Mouse (Mus musculus): ENCODE measurements at regions not wholly inside any gene's neighbourhood (a gene's known extent, or its start where the extent isn't known, plus 50 kb on each side); places are given as distances from the start of the nearest gene placed in this dataset.

DNA sequence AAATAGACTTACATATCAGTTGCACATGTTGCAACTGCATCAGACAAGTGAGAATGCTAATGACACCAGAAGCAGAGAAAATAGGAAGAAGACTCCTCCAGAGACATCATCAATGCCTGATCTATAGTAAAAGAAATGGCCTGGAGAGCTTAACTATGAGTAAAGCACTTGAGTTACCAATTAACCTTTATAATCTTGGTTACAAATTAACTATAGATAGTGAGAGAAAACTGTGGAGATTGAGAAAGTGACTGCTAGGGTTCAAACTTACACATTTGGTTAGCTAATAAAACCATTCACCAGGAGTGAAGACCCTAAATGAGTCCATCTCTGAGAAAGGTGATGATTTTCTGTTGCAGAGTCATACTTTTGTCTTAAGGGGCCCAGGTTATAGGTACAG lies 307.4 kb downstream of the Phex start:
- DNase-seq = no peak

DNA sequence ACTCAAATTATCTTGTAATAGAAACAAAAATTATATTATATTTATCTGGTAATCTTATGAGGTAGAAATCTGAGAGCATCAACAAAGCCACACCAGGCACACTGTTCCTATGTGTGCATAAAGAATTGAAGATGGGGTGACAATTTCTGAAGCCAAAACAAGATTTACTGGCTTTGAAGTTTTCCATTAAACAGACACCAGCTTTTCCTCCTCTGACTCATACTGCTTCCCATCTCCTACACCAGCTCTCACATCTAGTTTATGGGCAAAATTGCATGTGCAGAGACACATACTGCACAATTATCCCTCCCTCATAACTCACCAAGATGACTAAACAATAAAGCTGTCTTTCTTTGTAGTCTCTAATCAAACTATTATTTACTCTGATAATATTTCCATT lies 335.1 kb downstream of the Phex start:
- DNase-seq = no peak

DNA sequence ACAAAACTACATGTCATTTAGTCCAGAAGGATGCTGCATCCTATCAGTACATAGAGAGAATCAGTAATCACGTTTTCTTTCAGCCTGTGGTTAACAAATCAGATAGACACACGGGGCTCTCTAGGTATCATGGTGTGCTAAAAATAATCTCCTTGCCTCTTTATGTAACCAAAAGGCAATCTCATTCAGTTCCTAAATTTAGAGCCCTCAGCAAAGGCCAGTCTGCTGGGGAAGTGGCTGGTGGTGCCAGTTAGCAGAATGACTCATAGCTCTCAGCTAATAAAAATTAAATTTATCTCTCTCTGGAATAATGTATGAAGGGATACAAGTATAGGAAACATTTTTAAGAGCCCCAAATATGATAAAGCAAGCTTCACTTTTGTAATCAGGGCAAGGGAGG lies 335.5 kb downstream of the Phex start:
- DNase-seq = no peak

DNA sequence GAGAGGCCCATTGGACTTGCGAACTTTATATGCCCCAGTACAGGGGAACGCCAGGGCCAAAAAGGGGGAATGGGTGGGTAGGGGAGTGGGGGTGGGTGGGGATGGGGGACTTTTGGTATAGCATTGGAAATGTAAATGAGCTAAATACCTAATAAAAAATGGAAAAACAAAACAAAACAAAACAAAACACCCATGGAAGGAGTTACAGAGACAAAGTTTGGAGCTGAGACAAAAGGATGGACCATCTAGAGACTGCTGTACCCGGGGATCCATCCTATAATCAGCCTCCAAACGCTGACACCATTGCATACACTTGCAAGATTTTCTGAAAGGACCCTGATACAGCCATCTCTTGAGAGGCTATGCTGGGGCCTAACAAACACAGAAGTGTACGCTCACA lies 337.1 kb downstream of the Phex start:
- peak; percentile 26 to 63 for DNase-seq

DNA sequence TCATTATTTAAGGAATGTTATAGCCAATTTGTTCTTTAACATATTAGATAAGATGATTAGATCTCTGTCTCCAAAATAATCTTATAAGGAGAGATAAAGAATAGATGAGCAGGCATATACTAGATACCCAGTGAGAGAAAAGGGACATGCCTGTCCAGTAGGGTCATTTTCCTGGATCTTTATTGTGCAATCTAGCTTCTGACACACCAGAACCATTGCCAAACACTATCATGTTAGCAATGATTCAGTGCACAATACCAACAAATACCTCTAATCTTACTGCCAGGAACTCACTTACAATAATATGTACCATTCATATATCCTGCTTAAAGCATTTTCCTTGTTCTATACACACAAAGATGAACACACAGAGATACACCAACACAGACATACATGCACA lies 338.9 kb downstream of the Phex start:
- DNase-seq = no peak

DNA sequence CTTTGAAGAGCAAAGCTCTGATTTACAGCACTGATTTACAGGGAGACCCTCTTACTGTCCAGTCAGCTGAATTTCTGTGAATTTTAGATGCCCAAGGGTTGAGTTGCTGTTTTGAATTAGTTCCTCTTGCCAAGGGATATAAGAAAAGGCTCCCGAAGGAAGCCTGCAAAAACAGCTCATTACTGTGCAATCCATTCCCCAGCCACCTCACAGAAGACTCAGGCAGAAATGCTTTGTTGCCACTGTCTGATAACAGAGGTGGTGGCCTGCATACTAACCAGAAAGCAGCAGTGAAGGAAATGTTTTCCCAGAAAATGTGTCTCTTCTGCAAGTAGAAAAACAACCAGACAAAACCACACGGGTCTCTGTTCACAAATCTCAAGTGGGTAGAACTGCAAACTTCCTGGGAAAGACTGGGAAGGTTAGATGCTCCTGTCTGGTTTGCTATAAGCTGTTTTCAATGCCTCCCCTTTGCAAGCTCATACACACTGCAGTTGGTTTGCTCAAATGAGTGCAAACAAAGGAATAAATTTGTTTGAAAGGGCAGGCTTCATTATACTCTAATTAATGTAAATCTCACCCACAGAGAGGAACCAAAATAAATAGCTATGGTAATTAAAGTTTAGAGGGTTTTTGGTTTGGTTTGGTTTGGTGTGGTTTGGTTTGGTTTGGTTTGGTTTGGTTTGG lies 363.3 kb downstream of the Phex start:
- no peak for DNase-seq

DNA sequence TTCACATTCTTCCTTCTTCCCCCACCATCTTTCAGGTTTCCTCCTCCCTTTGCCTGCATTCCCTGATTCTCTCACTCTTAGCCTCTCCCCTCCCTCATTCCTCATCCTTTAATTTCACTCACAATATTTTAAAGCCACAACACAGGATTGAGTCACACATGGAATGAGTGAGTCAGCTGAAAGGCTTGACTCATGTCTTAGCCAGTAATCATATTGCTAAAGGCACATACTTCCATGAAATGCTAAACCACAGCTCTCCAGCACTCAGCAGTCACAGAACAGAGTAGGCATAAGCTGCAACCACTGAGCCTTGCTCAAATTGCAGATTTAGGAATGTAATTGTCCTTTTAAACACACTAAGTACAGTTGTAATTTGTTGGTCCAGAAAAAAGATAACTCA lies 386.2 kb downstream of the Phex start:
- DNase-seq = no peak

DNA sequence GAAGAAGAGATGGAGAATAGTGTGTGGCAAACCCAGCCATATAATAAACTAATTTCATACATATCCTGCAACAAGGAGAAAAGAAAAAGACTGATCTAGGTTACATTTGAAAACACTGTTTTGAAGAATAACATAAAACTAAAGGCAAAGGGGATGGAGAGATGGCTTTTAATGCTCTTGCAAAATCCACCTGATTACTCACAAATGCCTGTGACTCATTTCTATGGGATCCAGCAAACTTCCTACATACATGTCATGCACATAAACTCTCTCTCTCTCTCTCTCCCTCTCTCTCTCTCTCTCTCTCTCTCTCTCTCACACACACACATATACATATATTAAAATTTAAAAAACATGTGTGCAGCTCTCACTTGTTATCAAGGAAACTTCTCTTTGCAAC lies 390.8 kb downstream of the Phex start:
- DNase-seq = no peak

DNA sequence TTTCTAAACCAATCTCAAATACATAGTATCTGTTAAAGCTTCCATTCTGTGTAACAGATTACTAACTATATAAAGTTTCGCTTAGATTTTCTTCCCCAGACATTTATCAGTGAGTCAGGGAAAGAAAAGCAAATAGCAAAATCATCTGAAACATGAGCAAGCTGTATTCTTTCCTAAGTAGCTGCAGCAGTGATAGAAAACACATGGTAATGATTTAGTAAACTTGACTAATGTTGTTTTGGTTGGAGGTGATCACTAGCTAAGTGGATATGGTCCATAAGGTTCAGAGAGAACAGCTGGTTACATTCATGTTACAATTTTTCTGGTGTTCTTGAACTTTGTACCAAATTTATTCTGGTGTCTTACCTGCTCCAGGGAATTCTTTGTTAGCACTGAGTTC lies 393.3 kb downstream of the Phex start:
- DNase-seq = no peak

DNA sequence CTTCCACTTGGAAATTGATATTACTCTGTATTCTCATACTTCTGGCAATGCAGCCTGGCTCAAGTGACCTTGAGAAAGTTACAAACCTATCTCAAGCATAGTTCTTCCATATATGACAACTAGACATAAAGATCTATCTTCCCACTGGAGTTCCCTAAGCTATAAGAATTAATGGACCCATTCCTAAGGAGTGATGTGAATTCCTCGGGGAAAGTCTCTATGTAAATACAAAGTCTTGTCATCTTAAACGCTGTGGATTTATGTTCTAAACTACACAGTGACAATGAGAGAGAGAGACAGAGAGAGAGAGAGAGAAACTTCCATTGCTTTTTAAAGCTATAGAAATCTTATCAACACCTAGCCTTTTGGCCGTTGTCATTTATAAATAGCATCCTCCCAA lies 394.8 kb downstream of the Phex start:
- no peak for DNase-seq

DNA sequence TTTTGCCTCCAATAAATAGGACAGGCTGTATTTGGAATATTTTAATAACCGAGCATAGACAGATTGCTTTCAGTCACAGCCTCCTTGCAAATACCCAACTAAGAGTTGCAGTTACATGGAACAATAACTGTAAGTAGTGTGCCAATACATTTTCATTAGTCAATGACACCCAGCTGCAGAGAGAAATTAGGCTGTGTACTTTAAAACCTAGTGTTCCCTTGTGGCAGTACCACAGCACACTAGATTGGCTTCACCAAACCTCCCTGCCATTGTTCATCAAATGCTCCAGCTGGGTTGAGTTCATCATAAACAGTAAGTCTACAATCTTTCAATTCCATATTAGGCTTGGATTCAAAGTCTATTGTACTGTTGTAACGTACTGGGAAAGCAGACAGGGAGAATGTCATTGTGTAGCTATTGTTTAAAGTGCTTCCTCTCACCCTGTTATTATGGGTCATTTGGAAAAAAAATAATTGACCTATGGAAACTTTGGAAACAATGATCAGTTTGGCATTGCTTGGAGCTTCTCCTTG lies 425.1 kb downstream of the Phex start:
- DNase-seq = no peak

DNA sequence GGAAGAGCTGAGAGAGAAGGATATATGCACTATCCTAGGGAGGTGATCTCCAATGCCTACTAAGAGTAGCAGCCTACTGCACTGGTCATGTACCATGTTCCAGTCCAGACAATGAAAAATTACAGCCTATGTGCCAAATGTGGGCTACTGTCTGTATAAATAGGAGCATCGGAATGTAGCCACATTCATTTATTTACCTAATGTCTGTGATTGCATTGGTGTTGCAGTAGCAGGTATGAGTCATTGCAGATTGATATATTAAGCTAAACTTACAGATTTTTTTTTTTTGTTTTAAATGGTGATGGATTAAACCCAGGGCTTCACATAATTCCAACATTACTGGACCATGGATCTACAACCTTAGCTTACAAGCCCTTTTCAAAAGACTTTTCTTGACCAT lies 468.0 kb downstream of the Phex start:
- no peak for DNase-seq

DNA sequence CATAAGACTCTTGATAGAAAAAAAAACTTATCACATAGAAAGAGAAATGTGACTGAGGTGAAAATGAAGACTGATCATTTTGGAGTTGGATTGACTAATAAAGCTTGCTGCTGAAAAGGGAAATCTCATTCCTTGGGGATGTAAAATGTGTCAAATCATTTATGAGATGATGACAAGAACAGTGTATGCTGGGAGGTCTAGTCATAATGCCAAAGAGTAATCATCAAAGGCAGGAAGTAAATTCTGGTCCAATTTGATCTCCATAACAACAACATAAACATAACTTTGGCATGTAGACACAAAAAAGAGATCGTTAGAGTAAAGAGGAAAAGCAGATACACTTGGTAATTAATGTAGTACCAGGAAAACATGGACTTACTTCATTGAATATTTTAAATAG lies 470.9 kb downstream of the Phex start:
- DNase-seq = no peak

DNA sequence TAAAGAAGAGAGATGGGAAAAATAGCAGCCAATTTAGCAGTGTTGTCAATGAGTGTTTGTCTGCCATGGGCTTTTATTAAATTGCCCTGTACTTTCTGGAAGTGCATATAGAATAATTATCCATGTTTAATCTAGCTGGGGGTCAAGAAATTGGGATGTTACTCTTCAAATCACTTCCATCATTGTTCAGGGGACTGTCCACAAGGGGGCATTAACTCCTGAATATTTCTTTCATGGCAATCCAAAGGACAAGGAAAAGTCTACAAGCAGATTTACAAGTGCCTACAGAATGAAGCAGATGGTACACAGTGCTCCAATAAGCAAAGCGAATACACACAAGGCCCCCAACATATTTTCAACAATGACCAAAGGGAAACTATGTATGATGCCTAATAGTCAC lies 501.7 kb downstream of the Phex start:
- DNase-seq = peak; percentile 1 to 9
